Mouse (Mus musculus) testis, adult 2 months (tissue): ENCODE data around the gene Cand2.

Experiments
- CTCF ChIP-seq: fragments of 200-500 bp; IDR thresholded peaks from 2 replicates; pipeline ENCODE4 v1.5.1; 2012; ENCODE audit warnings: low read depth, mild to moderate bottlenecking, inconsistent platforms, low read length, moderate library complexity; ENCODE audit not compliant: control insufficient read depth, insufficient read depth, insufficient replicate concordance
- POLR2A ChIP-seq: fragments of 200-500 bp; IDR thresholded peaks from 2 replicates; pipeline ENCODE4 v1.6.1; 2012; ENCODE audit warnings: low read depth, mild to moderate bottlenecking, inconsistent platforms, low read length, moderate library complexity; ENCODE audit not compliant: control insufficient read depth

- TF ChIP-seq POLR2A (no peak), CTCF (no peak)
These were observed 70.7 kb downstream of the Cand2 start for GRCm38 (mm10) chr6:115845006-115845405.
